Mouse (Mus musculus): ENCODE measurements around the gene Edem2. TPM values are rescaled to one million over a fixed set of nuclear protein-coding genes. Genes with fewer than 3 reads are reported as not detected.
"Not testable (repeated sequence)": the region's sequence is repeated elsewhere in the genome, so short reads cannot be mapped to it uniquely, and the experiment has no call there.

Edem2 gene
- total RNA-seq, 1 experiment from 2014 or later: 44.5 TPM

GRCm38 (mm10) chr2:155743351-155743750, 14.1 kb upstream of the Edem2 start:
- ATAC-seq (replicated peaks in 1 of 2; ENCODE audit: insufficient read depth in 1 of 2, low FRiP score in 2 of 2, low TSS enrichment in 1 of 2, low read depth in 1 of 2, poor library complexity in 2 of 2, severe bottlenecking in 2 of 2): peak; percentile 35 to 57; a peak in 3 of 4 replicates

- peak; percentile 70 to 80 for ATAC-seq (replicated peaks in 1 of 2; ENCODE audit: insufficient read depth in 1 of 2, low FRiP score in 2 of 2, low TSS enrichment in 1 of 2, low read depth in 1 of 2, poor library complexity in 2 of 2, severe bottlenecking in 2 of 2)
Measured at GRCm38 (mm10) chr2:155742931-155743337, 13.7 kb upstream of the Edem2 start.

GRCm38 (mm10) chr2:155742211-155742610, 12.9 kb upstream of the Edem2 start:
- ATAC-seq (replicated peaks in 1 of 2; ENCODE audit: insufficient read depth in 1 of 2, low FRiP score in 2 of 2, low TSS enrichment in 1 of 2, low read depth in 1 of 2, poor library complexity in 2 of 2, severe bottlenecking in 2 of 2): peak; percentile 28 to 46; a peak in 2 of 4 replicates

- no peak for ATAC-seq (replicated peaks in 1 of 2; ENCODE audit: insufficient read depth in 1 of 2, low FRiP score in 2 of 2, low TSS enrichment in 1 of 2, low read depth in 1 of 2, poor library complexity in 2 of 2, severe bottlenecking in 2 of 2)
Measured at GRCm38 (mm10) chr2:155737803-155738202, 8.5 kb upstream of the Edem2 start.

GRCm38 (mm10) chr2:155736936-155737335, 7.7 kb upstream of the Edem2 start:
- no peak for ATAC-seq (replicated peaks in 1 of 2; ENCODE audit: insufficient read depth in 1 of 2, low FRiP score in 2 of 2, low TSS enrichment in 1 of 2, low read depth in 1 of 2, poor library complexity in 2 of 2, severe bottlenecking in 2 of 2)

- not testable (repeated sequence) for ATAC-seq (replicated peaks in 1 of 2; ENCODE audit: insufficient read depth in 1 of 2, low FRiP score in 2 of 2, low TSS enrichment in 1 of 2, low read depth in 1 of 2, poor library complexity in 2 of 2, severe bottlenecking in 2 of 2)
Measured at GRCm38 (mm10) chr2:155735766-155736165, 6.5 kb upstream of the Edem2 start, which contains the start of gene Gm17581. Gm17581 (minus strand) TSS chr2:155735866.

- no peak for ATAC-seq (replicated peaks in 1 of 2; ENCODE audit: insufficient read depth in 1 of 2, low FRiP score in 2 of 2, low TSS enrichment in 1 of 2, low read depth in 1 of 2, poor library complexity in 2 of 2, severe bottlenecking in 2 of 2)
Measured at GRCm38 (mm10) chr2:155735080-155735479, 5.8 kb upstream of the Edem2 start.

- no peak for ATAC-seq (replicated peaks in 1 of 2; ENCODE audit: insufficient read depth in 1 of 2, low FRiP score in 2 of 2, low TSS enrichment in 1 of 2, low read depth in 1 of 2, poor library complexity in 2 of 2, severe bottlenecking in 2 of 2)
Measured at GRCm38 (mm10) chr2:155728742-155729141, 533 bp downstream of the Edem2 start.

- ATAC-seq (replicated peaks in 1 of 2; ENCODE audit: insufficient read depth in 1 of 2, low FRiP score in 2 of 2, low TSS enrichment in 1 of 2, low read depth in 1 of 2, poor library complexity in 2 of 2, severe bottlenecking in 2 of 2): no peak
Measured at GRCm38 (mm10) chr2:155727764-155728395, 1.4 kb downstream of the Edem2 start.

- no peak for ATAC-seq (replicated peaks in 1 of 2; ENCODE audit: insufficient read depth in 1 of 2, low FRiP score in 2 of 2, low TSS enrichment in 1 of 2, low read depth in 1 of 2, poor library complexity in 2 of 2, severe bottlenecking in 2 of 2)
Measured at GRCm38 (mm10) chr2:155726302-155726701, 3.0 kb downstream of the Edem2 start.

GRCm38 (mm10) chr2:155724526-155724925, 4.7 kb downstream of the Edem2 start:
- ATAC-seq (replicated peaks in 1 of 2; ENCODE audit: insufficient read depth in 1 of 2, low FRiP score in 2 of 2, low TSS enrichment in 1 of 2, low read depth in 1 of 2, poor library complexity in 2 of 2, severe bottlenecking in 2 of 2): peak; percentile 12 to 54; a peak in 3 of 4 replicates

- ATAC-seq (replicated peaks in 1 of 2; ENCODE audit: insufficient read depth in 1 of 2, low FRiP score in 2 of 2, low TSS enrichment in 1 of 2, low read depth in 1 of 2, poor library complexity in 2 of 2, severe bottlenecking in 2 of 2): no peak
Measured at GRCm38 (mm10) chr2:155724036-155724435, 5.2 kb downstream of the Edem2 start.

- no peak for ATAC-seq (replicated peaks in 1 of 2; ENCODE audit: insufficient read depth in 1 of 2, low FRiP score in 2 of 2, low TSS enrichment in 1 of 2, low read depth in 1 of 2, poor library complexity in 2 of 2, severe bottlenecking in 2 of 2)
Measured at GRCm38 (mm10) chr2:155720585-155720984, 8.7 kb downstream of the Edem2 start.

- ATAC-seq (replicated peaks in 1 of 2; ENCODE audit: insufficient read depth in 1 of 2, low FRiP score in 2 of 2, low TSS enrichment in 1 of 2, low read depth in 1 of 2, poor library complexity in 2 of 2, severe bottlenecking in 2 of 2): no peak
Measured at GRCm38 (mm10) chr2:155717082-155717990, 11.9 kb downstream of the Edem2 start.

- peak; percentile 64 to 73; a peak in 2 of 4 replicates for ATAC-seq (replicated peaks in 1 of 2; ENCODE audit: insufficient read depth in 1 of 2, low FRiP score in 2 of 2, low TSS enrichment in 1 of 2, low read depth in 1 of 2, poor library complexity in 2 of 2, severe bottlenecking in 2 of 2)
Measured at GRCm38 (mm10) chr2:155710557-155710956, 18.7 kb downstream of the Edem2 start.

GRCm38 (mm10) chr2:155707251-155707650, 22.0 kb downstream of the Edem2 start:
- no peak for ATAC-seq (replicated peaks in 1 of 2; ENCODE audit: insufficient read depth in 1 of 2, low FRiP score in 2 of 2, low TSS enrichment in 1 of 2, low read depth in 1 of 2, poor library complexity in 2 of 2, severe bottlenecking in 2 of 2)

- no peak for ATAC-seq (replicated peaks in 1 of 2; ENCODE audit: insufficient read depth in 1 of 2, low FRiP score in 2 of 2, low TSS enrichment in 1 of 2, low read depth in 1 of 2, poor library complexity in 2 of 2, severe bottlenecking in 2 of 2)
Measured at GRCm38 (mm10) chr2:155703630-155704029, 25.6 kb downstream of the Edem2 start.

- no peak for ATAC-seq (replicated peaks in 1 of 2; ENCODE audit: insufficient read depth in 1 of 2, low FRiP score in 2 of 2, low TSS enrichment in 1 of 2, low read depth in 1 of 2, poor library complexity in 2 of 2, severe bottlenecking in 2 of 2)
Measured at GRCm38 (mm10) chr2:155701399-155701919, 27.8 kb downstream of the Edem2 start.
